In genomic region chr5:23255816-23256418, GRCm38 (mm10) we compare ENCODE assay signal across 18 mouse cellular contexts.
A peak's percentile ranks its signal among the peaks of the same experiment; 100 is the strongest.
DNase-seq lines count a peak whose midpoint lies in the region; ATAC-seq and TF ChIP-seq lines count a peak whose summit lies in the region.
"Had no signal": no experiment of that assay in that cellular context is flagged by ENCODE, and none has a peak within 500 bp of the region (broad histone marks: within the 10 kb centered on the region; RNA-seq: fewer than 3 reads in every experiment).

No protein-coding gene starts in this region.

- no peak overlapping the region for H3K9ac ChIP-seq in kidney, postnatal 0 days (ENCODE audit: low read depth, low read length)
- H3K9ac ChIP-seq: liver, embryonic 15.5 days; stomach, embryonic 15.5 days had no signal

- H3K4me2 ChIP-seq in kidney, postnatal 0 days (ENCODE audit: low read length) = no peak overlapping the region
- H3K4me2 ChIP-seq: liver, embryonic 15.5 days; stomach, embryonic 15.5 days had no signal

- H3K27me3 ChIP-seq in kidney, adult 2 months (replicated peaks; ENCODE audit: control insufficient read depth, insufficient read depth, low read length) = no peaks in the 10 kb centered on the region
- H3K27me3 ChIP-seq in kidney, postnatal 0 days (ENCODE audit: insufficient read depth, low read length) = no peaks in the 10 kb centered on the region
- H3K27me3 ChIP-seq: liver, embryonic 15.5 days; stomach, embryonic 15.5 days had no signal

- 0 out of 2 replicates have a peak, but pooled peaks cover 3% of the 10 kb centered on the region for H3K4me1 ChIP-seq in kidney, adult 2 months (ENCODE audit: control insufficient read depth, insufficient read depth, low read length)
- peaks cover 3% of the 10 kb centered on the region; the same call in 1 of the 2 replicates for H3K4me1 ChIP-seq in kidney, postnatal 0 days (replicated peaks; ENCODE audit: insufficient read depth, low read length)
- H3K4me1 ChIP-seq: liver, embryonic 15.5 days had no signal

- no peak overlapping the region for H3K4me3 ChIP-seq in kidney, adult 2 months (ENCODE audit: insufficient read depth, low read depth, low read length)
- no peak overlapping the region for H3K4me3 ChIP-seq in kidney, postnatal 0 days (replicated peaks; ENCODE audit: low read depth, low read length)
- H3K4me3 ChIP-seq: liver, embryonic 15.5 days; stomach, embryonic 15.5 days had no signal

- TF ChIP-seq POLR2A in kidney, adult 2 months (IDR thresholded peaks at IDR 0.05; ENCODE audit: low read depth, low read length) = no peak

- peak; percentile 10 for DNase-seq in kidney, adult 2 months
- DNase-seq in kidney, adult 11 months = no peak
- peak; percentile 7 to 8 for DNase-seq in spleen, postnatal 36 days (ENCODE audit: low spot score in 2 of 2)
- DNase-seq in spleen, postnatal 14 days (ENCODE audit: low spot score in 2 of 2) = no peak
- peak; percentile 53 for DNase-seq in kidney, postnatal 0 days (ENCODE audit: low spot score)
- no peak for DNase-seq in testis, postnatal 14 days (ENCODE audit: low spot score)
- no peak for DNase-seq in liver
- no peak for DNase-seq in left cerebral cortex, adult 11 months (ENCODE audit: low spot score)
- DNase-seq: adrenal gland, postnatal 25 days; cerebellum, adult 2 months; heart, postnatal 10 days; right cerebral cortex, postnatal 25 days; thymus, postnatal 36 days had no signal

- TF ChIP-seq CTCF in kidney, adult 2 months (conservative IDR thresholded peaks at IDR 0.05; ENCODE audit: insufficient read depth, insufficient read length, low read depth, low read length) = no peak
- no peak for TF ChIP-seq CTCF in kidney, postnatal 0 days (IDR thresholded peaks at IDR 0.05; ENCODE audit: low read depth)

- H3K36me3 ChIP-seq in kidney, adult 2 months (ENCODE audit: control insufficient read depth, insufficient read depth, low read length) = no peaks in the 10 kb centered on the region
- H3K36me3 ChIP-seq in kidney, postnatal 0 days (ENCODE audit: insufficient read depth, low read length) = no peaks in the 10 kb centered on the region
- H3K36me3 ChIP-seq: liver, embryonic 15.5 days; stomach, embryonic 15.5 days had no signal

- peak; percentile 78 for ATAC-seq in kidney, postnatal 0 days (replicated peaks; ENCODE audit: low FRiP score, low read depth)
- ATAC-seq: forebrain, embryonic 14.5 days; intestine, postnatal 0 days had no signal

- no peaks in the 10 kb centered on the region for H3K9me3 ChIP-seq in kidney, postnatal 0 days (replicated peaks; ENCODE audit: low read length)
- H3K9me3 ChIP-seq: liver, embryonic 15.5 days; stomach, embryonic 15.5 days had no signal

- H3K27ac ChIP-seq in kidney, adult 2 months (ENCODE audit: insufficient read depth, low read depth, low read length) = no peak overlapping the region
- peak overlapping the region; percentile 42; the same call in 1 of the 2 replicates for H3K27ac ChIP-seq in kidney, postnatal 0 days
- H3K27ac ChIP-seq: liver, embryonic 15.5 days; macrophage; stomach, embryonic 15.5 days had no signal

- 31% methylated on average over 3 of the region's 3 CpGs for WGBS in kidney, adult 2 months
- 22% methylated on average over 3 of the region's 3 CpGs for WGBS in kidney, postnatal 0 days

Comparison
In these comparisons a context has a peak if more than half of its experiments do, and no peak if none do; other contexts are left out.
1. DNase-seq: peak in kidney, adult 2 months (single experiment), spleen, postnatal 36 days (2 of 2) and kidney, postnatal 0 days (single experiment); none in kidney, adult 11 months (single experiment), spleen, postnatal 14 days (0 of 2), testis, postnatal 14 days (single experiment), liver (single experiment) and left cerebral cortex, adult 11 months (single experiment).